Mouse (Mus musculus): ENCODE measurements around the gene Ybx3.
A peak's percentile ranks its signal among the peaks of the same experiment; 100 is the strongest.

Ybx3 gene

GRCm38 (mm10) chr6:131383713-131384330, 4.5 kb downstream of the Ybx3 start:
- DNase-seq (ENCODE audit: low read depth, low spot score), result no peak

- no peak for DNase-seq (ENCODE audit: low read depth, low spot score)
These were observed 5.3 kb downstream of the Ybx3 start for GRCm38 (mm10) chr6:131382984-131383337.

- peak; percentile 95 for DNase-seq (ENCODE audit: low read depth, low spot score)
These were observed 5.9 kb downstream of the Ybx3 start for GRCm38 (mm10) chr6:131382232-131382983.

DNA sequence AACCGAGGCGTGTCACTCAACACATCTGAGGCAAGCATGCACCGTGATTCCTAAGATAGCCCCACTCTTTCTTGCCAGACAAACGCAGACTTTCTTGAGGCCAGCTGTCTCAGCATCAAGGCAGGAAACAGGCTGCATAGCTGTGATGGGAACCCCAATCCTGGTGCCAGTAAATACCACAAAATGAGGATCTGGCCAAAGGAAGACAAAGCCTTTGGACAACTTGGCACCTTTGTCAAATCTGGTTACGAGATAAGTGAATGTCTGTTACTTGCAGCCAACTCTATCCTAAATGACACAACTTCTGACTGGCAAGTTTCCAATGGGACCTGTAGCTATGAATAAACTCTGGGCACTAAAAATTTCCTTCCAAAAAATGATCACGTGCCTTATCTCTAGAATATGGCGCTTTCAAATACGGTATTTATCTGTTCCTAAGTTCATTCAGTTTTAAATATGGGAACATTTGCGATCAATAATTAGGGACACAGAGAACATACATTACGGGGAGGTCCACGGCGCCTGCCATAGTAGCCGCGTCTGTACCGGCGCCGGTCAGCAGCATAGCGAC, 9.3 kb downstream of the Ybx3 start:
- DNase-seq (ENCODE audit: low read depth, low spot score), result no peak

- DNase-seq (ENCODE audit: low read depth, low spot score), result no peak
These were observed 10.9 kb downstream of the Ybx3 start for GRCm38 (mm10) chr6:131377378-131377777.

DNA sequence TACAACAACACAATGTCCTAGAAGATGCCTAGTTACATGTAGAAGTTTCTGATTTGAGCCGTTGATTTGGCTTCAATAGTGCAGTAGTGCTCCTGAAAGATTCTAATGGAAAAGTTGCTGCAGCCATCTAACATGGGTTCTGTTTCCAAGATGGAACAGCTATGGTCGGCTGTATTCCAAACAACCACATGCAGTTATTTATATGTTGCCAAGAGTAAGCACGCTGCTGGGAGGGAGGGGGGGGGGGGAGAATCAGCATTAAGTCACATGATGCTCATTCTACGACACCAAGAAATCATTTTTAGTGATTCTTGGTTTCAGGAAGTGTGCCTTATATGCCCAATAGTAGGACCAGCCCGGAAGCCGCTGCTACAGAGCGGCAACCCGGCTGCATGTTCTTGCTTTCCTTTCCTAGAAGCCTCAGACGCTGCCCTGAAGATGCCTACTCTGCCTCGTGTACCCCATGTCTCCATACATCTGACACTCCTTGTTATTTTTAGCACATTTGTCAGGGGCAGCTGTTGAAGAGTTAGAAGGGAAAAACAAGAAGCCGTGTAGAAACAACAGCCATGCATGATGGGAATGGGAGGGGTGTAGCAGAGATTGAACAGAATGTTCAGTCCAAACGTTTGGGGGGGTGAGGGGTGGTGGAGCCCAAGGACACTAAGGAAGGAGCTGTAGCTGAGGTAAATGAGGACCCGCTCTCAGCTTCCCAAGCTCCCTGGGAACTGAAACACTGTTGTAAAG, 13.5 kb downstream of the Ybx3 start:
- DNase-seq (ENCODE audit: low read depth, low spot score), result no peak

- DNase-seq (ENCODE audit: low read depth, low spot score), result no peak
These were observed 15.1 kb downstream of the Ybx3 start for GRCm38 (mm10) chr6:131373160-131373559.

GRCm38 (mm10) chr6:131370767-131371166, 17.5 kb downstream of the Ybx3 start:
- no peak for DNase-seq (ENCODE audit: low read depth, low spot score)

- DNase-seq (ENCODE audit: low read depth, low spot score), result no peak
These were observed 18.2 kb downstream of the Ybx3 start for GRCm38 (mm10) chr6:131369866-131370616.

GRCm38 (mm10) chr6:131367101-131367500, 21.2 kb downstream of the Ybx3 start:
- DNase-seq (ENCODE audit: low read depth, low spot score), result peak; percentile 67

- DNase-seq (ENCODE audit: low read depth, low spot score), result no peak
These were observed 23.9 kb downstream of the Ybx3 start for GRCm38 (mm10) chr6:131364353-131364752.

DNA sequence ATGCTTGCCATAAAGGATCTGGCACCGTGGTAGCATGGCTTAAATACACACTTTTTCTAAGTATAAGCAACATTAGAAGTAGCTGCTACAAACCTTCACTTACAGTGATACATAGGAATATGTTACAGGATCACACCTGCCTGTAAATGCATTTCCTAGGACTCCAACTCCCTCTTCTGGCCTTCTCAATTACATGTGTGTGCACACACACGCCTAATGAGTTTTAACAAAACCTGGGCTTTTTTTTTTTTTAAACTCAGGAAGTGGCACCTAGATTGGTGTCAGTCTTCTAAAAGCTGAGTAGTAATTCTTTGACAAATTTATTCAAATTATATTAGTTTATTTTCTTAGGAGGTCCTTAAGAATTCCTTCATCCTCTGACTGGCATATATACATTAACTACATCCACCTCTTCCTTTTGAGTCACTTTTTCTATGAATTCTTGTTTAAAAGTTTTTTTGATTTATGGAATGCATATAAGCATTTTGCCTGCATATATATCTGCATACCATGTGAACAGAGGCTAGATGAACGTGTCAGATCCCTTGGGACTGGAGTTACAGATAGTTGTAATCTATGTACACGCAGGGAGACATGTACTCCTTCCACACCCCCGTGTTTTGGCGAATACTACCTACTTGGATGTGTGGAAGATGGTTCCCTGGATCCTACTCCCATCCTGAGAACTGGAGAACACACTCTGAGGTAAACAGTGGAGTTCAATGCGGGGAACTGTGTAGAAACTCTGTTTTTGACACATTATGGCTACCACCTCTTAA, 25.1 kb downstream of the Ybx3 start:
- no peak for DNase-seq (ENCODE audit: low read depth, low spot score)

DNA sequence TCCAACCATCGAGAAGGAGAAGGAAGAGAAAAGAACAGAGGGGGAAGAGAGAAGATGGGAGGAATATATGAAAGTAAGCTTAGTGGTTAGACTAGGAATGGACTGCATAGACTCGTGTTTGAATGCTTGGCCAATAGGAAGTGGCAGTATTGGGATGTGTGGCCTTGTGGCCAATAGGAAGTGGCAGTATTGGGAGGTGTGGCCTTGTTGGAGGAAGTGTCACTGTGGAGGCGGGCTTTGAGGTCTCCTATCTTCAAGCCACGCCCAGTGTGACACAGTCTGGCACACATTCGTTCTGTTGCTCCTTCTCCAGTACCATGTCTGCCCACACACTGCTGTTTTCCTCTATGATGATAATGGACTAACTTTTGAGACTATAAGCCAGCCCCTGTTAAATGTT, 27.6 kb downstream of the Ybx3 start:
- DNase-seq (ENCODE audit: low read depth, low spot score), result peak; percentile 90

DNA sequence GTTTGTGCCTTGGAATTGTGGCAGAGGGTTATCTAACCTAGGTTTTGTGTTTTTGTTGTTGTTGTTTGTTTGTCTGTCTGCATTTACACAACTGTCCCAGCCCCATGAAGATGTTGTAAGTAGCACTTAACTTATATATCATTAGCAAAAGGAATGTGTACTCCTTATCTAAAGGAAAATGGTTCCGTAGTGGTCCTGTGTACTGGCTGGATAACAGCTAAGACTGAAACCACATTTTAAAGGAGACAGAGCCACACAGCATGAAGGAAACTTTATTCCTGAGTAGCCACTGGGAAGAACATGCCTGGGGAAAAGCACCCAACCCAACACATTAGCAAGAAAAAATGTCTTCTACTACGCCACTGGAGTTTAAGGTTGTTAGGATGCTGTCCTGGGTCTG, 28.7 kb downstream of the Ybx3 start:
- DNase-seq (ENCODE audit: low read depth, low spot score), result no peak

DNA sequence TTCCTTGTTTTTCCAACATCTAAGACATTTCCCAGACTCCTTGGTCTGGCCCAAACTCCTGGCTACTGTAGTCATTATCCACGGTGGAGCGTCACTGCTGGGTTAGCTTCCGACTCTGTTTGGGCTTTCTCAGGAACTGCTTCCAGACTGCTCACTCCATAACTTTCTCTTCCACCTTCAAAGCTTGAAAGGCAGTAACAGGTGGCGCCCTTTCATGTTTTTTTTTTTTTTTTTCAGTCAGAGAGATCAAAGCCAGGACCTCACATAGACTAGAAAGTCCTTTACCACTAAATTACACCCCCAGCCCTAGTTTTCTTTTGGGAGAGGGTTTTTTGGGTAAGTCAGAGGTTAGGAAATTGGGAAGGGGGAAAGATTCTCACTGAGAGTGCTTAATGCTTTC, 33.4 kb downstream of the Ybx3 start:
- no peak for DNase-seq (ENCODE audit: low read depth, low spot score)

DNA sequence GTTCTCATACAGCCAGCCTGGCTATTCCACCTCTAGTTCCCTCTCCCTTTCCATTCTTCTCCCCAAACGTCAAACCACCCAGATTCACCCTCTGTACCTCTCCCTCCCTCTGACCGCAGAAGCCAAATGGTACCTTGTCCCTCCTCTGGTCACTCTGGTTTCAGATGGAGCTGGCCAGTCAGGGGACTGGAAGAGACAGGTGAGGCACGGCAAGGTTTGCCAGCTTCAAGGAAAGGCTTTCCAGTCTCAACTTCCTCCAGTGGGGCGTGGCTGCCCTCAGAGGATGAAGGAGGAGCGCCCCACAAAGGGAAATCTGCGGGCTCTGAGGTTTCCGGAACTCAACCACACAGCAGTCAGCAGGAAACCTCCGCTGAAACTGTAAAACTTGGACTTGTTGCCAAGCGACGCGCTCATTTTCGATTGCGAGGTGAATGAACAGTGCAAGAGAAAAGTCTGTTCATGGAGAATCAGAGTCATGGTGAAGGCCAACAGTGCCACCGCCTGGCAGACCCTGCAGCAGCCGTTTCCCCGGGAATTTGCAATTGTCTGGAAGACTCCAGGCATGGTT, 34.8 kb downstream of the Ybx3 start, which contains the start of gene Styk1:
Gene Styk1, minus strand, starts transcription at position 246 of the 568 bp plus-strand sequence.
- DNase-seq (ENCODE audit: low read depth, low spot score), result peak; percentile 99

GRCm38 (mm10) chr6:131347026-131347425, 41.2 kb downstream of the Ybx3 start:
- DNase-seq (ENCODE audit: low read depth, low spot score), result no peak

DNA sequence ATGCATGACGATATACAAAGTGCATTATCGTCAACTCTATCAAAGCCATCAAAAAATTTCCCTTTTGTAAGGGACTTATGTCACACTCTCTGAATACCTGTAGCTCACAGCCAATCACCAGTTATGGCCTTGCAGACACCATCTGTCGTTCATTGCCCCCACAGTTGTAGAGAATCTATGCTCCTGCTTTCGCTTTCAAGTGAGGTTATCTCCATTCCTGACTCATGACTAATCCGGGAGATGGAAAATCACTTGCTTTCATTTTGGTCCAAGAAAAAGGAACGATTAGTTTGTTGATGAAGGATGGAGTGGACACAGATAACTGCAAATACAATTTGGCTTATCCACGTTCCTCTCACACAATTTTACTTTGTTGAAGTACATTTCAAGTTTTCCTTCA, 43.9 kb downstream of the Ybx3 start:
- DNase-seq (ENCODE audit: low read depth, low spot score), result no peak

DNA sequence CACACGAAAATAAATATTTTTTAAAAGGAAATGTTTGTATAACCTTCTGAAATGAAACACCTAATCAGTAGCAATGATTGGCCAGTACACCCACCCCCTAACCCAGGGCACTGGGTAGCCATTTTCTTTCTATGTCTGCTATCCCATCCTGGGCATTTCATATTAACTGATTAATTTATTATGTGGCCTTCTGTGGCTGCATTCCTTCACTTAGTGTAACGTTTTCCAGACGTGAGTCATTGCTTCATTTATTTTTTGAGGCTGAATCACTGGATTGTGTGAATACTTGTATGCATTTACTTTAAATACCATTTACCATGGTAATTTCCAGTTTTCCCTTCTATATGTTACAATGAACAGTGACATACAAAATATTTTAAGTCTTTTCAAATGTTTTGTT, 48.2 kb downstream of the Ybx3 start:
- DNase-seq (ENCODE audit: low read depth, low spot score), result no peak

DNA sequence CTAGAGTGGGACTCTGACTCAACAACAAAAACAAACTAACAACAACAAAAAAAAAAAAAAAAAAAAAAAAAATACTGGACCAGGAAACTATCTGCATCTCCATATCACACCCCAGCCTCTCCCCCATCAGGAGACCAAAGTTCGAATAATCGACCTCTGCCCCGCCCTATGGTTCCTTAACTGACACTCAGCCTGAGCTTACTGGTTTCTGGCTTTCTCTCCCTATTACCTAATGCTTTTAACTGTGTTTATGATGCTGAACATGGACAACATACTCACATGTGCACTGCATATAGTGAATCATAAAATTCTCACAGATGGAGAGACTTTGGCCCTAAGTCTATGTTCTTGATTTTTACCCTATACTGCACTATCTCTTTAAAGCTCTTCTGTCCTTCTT, 49.0 kb downstream of the Ybx3 start:
- DNase-seq (ENCODE audit: low read depth, low spot score), result no peak

DNA sequence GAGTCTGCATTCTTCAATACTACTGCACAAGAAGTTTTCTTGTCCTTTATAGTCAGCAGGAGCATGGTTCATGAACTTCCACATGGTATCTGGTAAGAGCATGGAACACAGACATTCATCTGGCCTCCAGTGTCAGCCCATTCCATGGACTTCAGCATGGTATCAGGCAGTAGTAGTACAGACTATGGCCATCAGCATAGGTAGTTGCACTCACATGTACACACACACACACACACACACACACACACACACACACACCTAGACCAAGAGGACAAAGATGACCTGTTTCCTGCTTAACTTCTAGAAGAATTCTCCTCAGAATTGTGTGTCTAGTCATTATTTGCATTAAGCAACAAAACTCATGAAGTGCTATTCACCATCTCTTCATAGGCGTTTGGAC, 49.5 kb downstream of the Ybx3 start:
- DNase-seq (ENCODE audit: low read depth, low spot score), result no peak
